17 mouse cellular contexts compared by ENCODE assay signal in the genomic region with DNA sequence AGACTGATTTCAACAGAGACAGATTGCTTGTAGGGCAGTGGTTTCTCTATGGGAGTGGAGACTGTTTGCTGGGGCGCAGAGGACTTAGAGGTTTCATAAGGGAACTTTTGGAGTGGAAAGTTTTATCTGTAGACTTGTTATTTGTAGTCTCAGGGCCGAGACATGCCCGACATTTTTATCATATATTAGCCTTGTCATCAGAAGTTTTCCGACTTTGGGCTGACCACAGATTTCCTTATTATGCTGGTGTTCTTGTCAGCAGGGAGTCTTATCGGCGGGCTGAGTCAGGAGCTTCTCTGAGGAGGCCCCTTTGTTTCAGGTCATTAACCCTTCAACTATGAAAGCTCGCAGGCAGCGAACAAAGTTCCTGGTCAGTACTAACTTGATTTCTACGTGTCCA. TPM values are rescaled to one million over a fixed set of nuclear protein-coding genes. Genes with fewer than 3 reads are reported as not detected.
A peak's percentile ranks its signal among the peaks of the same experiment; 100 is the strongest.
DNase-seq lines count a peak whose midpoint lies in the region; ATAC-seq and TF ChIP-seq lines count a peak whose summit lies in the region.
"Had no signal": no experiment of that assay in that cellular context is flagged by ENCODE, and none has a peak within 500 bp of the region (broad histone marks: within the 10 kb centered on the region; RNA-seq: fewer than 3 reads in every experiment).

No protein-coding gene starts in this region.

- peaks cover 7% of the 10 kb centered on the region; the same call in 1 of the 2 replicates for H3K4me1 ChIP-seq in intestine, postnatal 0 days (replicated peaks; ENCODE audit: control insufficient read depth, insufficient read depth, low read length)
- H3K4me1 ChIP-seq in forebrain, postnatal 0 days (ENCODE audit: insufficient read depth) = no peaks in the 10 kb centered on the region
- H3K4me1 ChIP-seq: forebrain, embryonic 10.5 days had no signal

- peak; percentile 83 for ATAC-seq in Patski
- ATAC-seq in intestine, postnatal 0 days = peak; percentile 86
- 0 out of 2 replicates have a peak, but pooled peaks have one; percentile 13 for ATAC-seq in monocyte, adult 5-6 weeks (replicated peaks; ENCODE audit: insufficient number of reproducible peaks, low FRiP score, low TSS enrichment, poor library complexity, severe bottlenecking)
- ATAC-seq in forebrain, postnatal 0 days = no peak

- peak overlapping the region; percentile 51; the same call in 1 of the 2 replicates for H3K4me2 ChIP-seq in intestine, postnatal 0 days (replicated peaks; ENCODE audit: low read depth)
- no peak overlapping the region for H3K4me2 ChIP-seq in forebrain, postnatal 0 days (ENCODE audit: low read depth)
- H3K4me2 ChIP-seq: embryonic facial prominence, embryonic 12.5 days; limb, embryonic 15.5 days had no signal

- peak; percentile 74 for DNase-seq in heart, adult 11 months
- DNase-seq in heart, adult 18-20 months = no peak
- DNase-seq in Patski (ENCODE audit: low read depth, low spot score) = peak; percentile 97
- DNase-seq in ovary, postnatal 10 days (ENCODE audit: low spot score) = no peak
- no peak for DNase-seq in left cerebral cortex, postnatal 25 days (ENCODE audit: low spot score in 2 of 2)
- no peak for DNase-seq in forebrain, postnatal 0 days
- DNase-seq: adrenal gland, postnatal 36 days; cerebellum, postnatal 25 days; heart, postnatal 4 days; kidney, adult 11 months had no signal

- peak overlapping the region; percentile 95 for H3K27ac ChIP-seq in intestine, postnatal 0 days (ENCODE audit: low read depth, low read length)
- no peak overlapping the region for H3K27ac ChIP-seq in forebrain, postnatal 0 days (ENCODE audit: low read depth, low read length)
- H3K27ac ChIP-seq: embryonic facial prominence, embryonic 12.5 days; forebrain, embryonic 10.5 days; heart, embryonic 10.5 days; left cerebral cortex, adult 2 months; limb, embryonic 15.5 days had no signal

- H3K27me3 ChIP-seq in Patski = no peaks in the 10 kb centered on the region
- no peaks in the 10 kb centered on the region for H3K27me3 ChIP-seq in intestine, postnatal 0 days (replicated peaks; ENCODE audit: control insufficient read depth, insufficient read depth, low read length)
- H3K27me3 ChIP-seq in forebrain, postnatal 0 days (ENCODE audit: insufficient read depth, low read length) = no peaks in the 10 kb centered on the region
- H3K27me3 ChIP-seq: embryonic facial prominence, embryonic 12.5 days; limb, embryonic 15.5 days had no signal

- no peak overlapping the region for H3K9ac ChIP-seq in intestine, postnatal 0 days (ENCODE audit: low read depth, low read length)
- H3K9ac ChIP-seq in forebrain, postnatal 0 days = no peak overlapping the region
- H3K9ac ChIP-seq: embryonic facial prominence, embryonic 12.5 days; limb, embryonic 15.5 days had no signal

- CTCF ChIA-PET in Patski (lab: Charles Lee) = interaction anchor here (0.9 to 3.1 kb wide), 10 partner anchors 8 to 70 kb away, joined by 3 to 27 read pairs (median 4); a partner anchor contains a TSS

- intact Hi-C loops in left cerebral cortex, postnatal 25 days (cut with DNase I) = no loop called here

- 40% methylated on average over 9 of the region's 9 CpGs for WGBS in intestine, postnatal 0 days
- WGBS in forebrain, postnatal 0 days = 87% methylated on average over 9 of the region's 9 CpGs

- POLR2A ChIA-PET in Patski (lab: Charles Lee) = interaction anchor here (0.7 to 2.6 kb wide), 6 partner anchors 11 to 62 kb away, joined by 3 to 15 read pairs (median 3); no protein-coding TSS in a partner anchor

- H3K36me3 ChIP-seq in intestine, postnatal 0 days (ENCODE audit: control insufficient read depth, insufficient read depth) = no peaks in the 10 kb centered on the region
- no peaks in the 10 kb centered on the region for H3K36me3 ChIP-seq in forebrain, postnatal 0 days (ENCODE audit: insufficient read depth)
- H3K36me3 ChIP-seq: embryonic facial prominence, embryonic 12.5 days; forebrain, embryonic 10.5 days; heart, embryonic 10.5 days; limb, embryonic 15.5 days had no signal

- in situ Hi-C loops in Patski (cut with MboI; ENCODE audit: low pct_unique_long_range_greater_than_20kb) = no loop called here

- no peak overlapping the region for H3K4me3 ChIP-seq in intestine, postnatal 0 days (ENCODE audit: low read depth, low read length)
- no peak overlapping the region for H3K4me3 ChIP-seq in forebrain, postnatal 0 days (ENCODE audit: low read depth, low read length)
- H3K4me3 ChIP-seq: embryonic facial prominence, embryonic 12.5 days; forebrain, embryonic 10.5 days; heart, embryonic 10.5 days; left cerebral cortex, adult 2 months; limb, embryonic 15.5 days had no signal

- no peak for TF ChIP-seq CTCF in Patski (IDR thresholded peaks at IDR 0.05)
- no peak for TF ChIP-seq CTCF in intestine, postnatal 0 days (IDR thresholded peaks at IDR 0.05; ENCODE audit: low read depth)
- no peak for TF ChIP-seq CTCF in forebrain, postnatal 0 days (IDR thresholded peaks at IDR 0.05; ENCODE audit: low read depth)

- H3K9me3 ChIP-seq in intestine, postnatal 0 days (ENCODE audit: control insufficient read depth) = no peaks in the 10 kb centered on the region
- no peaks in the 10 kb centered on the region for H3K9me3 ChIP-seq in forebrain, postnatal 0 days (ENCODE audit: low read length)
- H3K9me3 ChIP-seq: embryonic facial prominence, embryonic 12.5 days; forebrain, embryonic 10.5 days; heart, embryonic 10.5 days; limb, embryonic 15.5 days had no signal

RNA-seq across cellular contexts. Expression of a gene that starts 35.8 kb away (rescaled TPM):
- total RNA-seq in heart, adult 18-20 months (2021) = 1 to 10 TPM; 1.1 to 4.1 TPM
- 92.7 TPM for polyA plus RNA-seq in Patski (2021)
- polyA plus RNA-seq in intestine, postnatal 0 days (2015; fragmentation: Nextera tagmentation; extraction: Ambion mirVana) = 1,517 and 1,527 TPM in 2 replicates
- total RNA-seq in monocyte, adult 5-6 weeks (2017) = 887 to 1,580 TPM (median 1,277 TPM) in 3 replicates
- total RNA-seq in left cerebral cortex, postnatal 25 days (2021) = not detected
- total RNA-seq in forebrain, postnatal 0 days (2014; rRNA removed) = 0.38 and 3.5 TPM in 2 replicates
- 1.5 and 2.0 TPM in 2 replicates for polyA plus RNA-seq in forebrain, postnatal 0 days (2015; fragmentation: Nextera tagmentation; extraction: Ambion mirVana)
- total RNA-seq: left cerebral cortex, adult 2 months had no signal

Comparison
In these comparisons a context has a peak if more than half of its experiments do, and no peak if none do; other contexts are left out.
1. DNase-seq: peak in heart, adult 11 months (single experiment) and Patski (single experiment); none in heart, adult 18-20 months (0 of 2), ovary, postnatal 10 days (single experiment), left cerebral cortex, postnatal 25 days (0 of 2) and forebrain, postnatal 0 days (single experiment).
2. RNA of a gene that starts 35.8 kb away (total RNA-seq): 887 to 1,580 TPM in monocyte, adult 5-6 weeks; 1.1 to 4.1 TPM in heart, adult 18-20 months, 0.38 to 3.5 TPM in forebrain, postnatal 0 days and not detected in left cerebral cortex, postnatal 25 days; every median in the first group is over 100 times any median in the second.